Mouse (Mus musculus): ENCODE measurements around the gene 1700013G24Rik.
A peak's percentile ranks its signal among the peaks of the same experiment; 100 is the strongest.

Gene 1700013G24Rik

GRCm38 (mm10) chr4:137456581-137456980 lies 3.5 kb downstream of the 1700013G24Rik start:
- no peak for DNase-seq (ENCODE audit: low spot score in 2 of 2)

GRCm38 (mm10) chr4:137457292-137457691 lies 4.2 kb downstream of the 1700013G24Rik start:
- no peak for DNase-seq (ENCODE audit: low spot score in 2 of 2)

GRCm38 (mm10) chr4:137458310-137458709 lies 5.2 kb downstream of the 1700013G24Rik start:
- DNase-seq (ENCODE audit: low spot score in 2 of 2): no peak

GRCm38 (mm10) chr4:137458861-137459260 lies 5.8 kb downstream of the 1700013G24Rik start:
- DNase-seq (ENCODE audit: low spot score in 2 of 2): no peak

- no peak for DNase-seq (ENCODE audit: low spot score in 2 of 2)
These were observed 7.6 kb downstream of the 1700013G24Rik start for GRCm38 (mm10) chr4:137460676-137461075.

- no peak for DNase-seq (ENCODE audit: low spot score in 2 of 2)
These were observed 8.1 kb downstream of the 1700013G24Rik start for GRCm38 (mm10) chr4:137461217-137461616.

- no peak for DNase-seq (ENCODE audit: low spot score in 2 of 2)
These were observed 9.1 kb downstream of the 1700013G24Rik start for GRCm38 (mm10) chr4:137461981-137462690.

- DNase-seq (ENCODE audit: low spot score in 2 of 2): no peak
These were observed 12.2 kb downstream of the 1700013G24Rik start for GRCm38 (mm10) chr4:137465125-137465787.

GRCm38 (mm10) chr4:137466991-137467390 lies 13.9 kb downstream of the 1700013G24Rik start:
- no peak for DNase-seq (ENCODE audit: low spot score in 2 of 2)

GRCm38 (mm10) chr4:137467525-137467924 lies 14.4 kb downstream of the 1700013G24Rik start:
- DNase-seq (ENCODE audit: low spot score in 2 of 2): no peak

- DNase-seq (ENCODE audit: low spot score in 2 of 2): peak; percentile 79 to 87
These were observed 15.4 kb downstream of the 1700013G24Rik start, which contains the start of gene Hspg2 for GRCm38 (mm10) chr4:137468260-137469080. Gene Hspg2 (plus strand): TSS chr4:137468769.

GRCm38 (mm10) chr4:137469081-137469844 lies 16.2 kb downstream of the 1700013G24Rik start:
- no peak for DNase-seq (ENCODE audit: low spot score in 2 of 2)

GRCm38 (mm10) chr4:137469845-137470692 lies 17.0 kb downstream of the 1700013G24Rik start:
- DNase-seq (ENCODE audit: low spot score in 2 of 2): no peak

GRCm38 (mm10) chr4:137470701-137471317 lies 17.7 kb downstream of the 1700013G24Rik start:
- DNase-seq (ENCODE audit: low spot score in 2 of 2): no peak

- DNase-seq (ENCODE audit: low spot score in 2 of 2): no peak
These were observed 18.2 kb downstream of the 1700013G24Rik start for GRCm38 (mm10) chr4:137471326-137471725.

GRCm38 (mm10) chr4:137473240-137473639 lies 20.2 kb downstream of the 1700013G24Rik start:
- no peak for DNase-seq (ENCODE audit: low spot score in 2 of 2)

GRCm38 (mm10) chr4:137473701-137474388 lies 20.8 kb downstream of the 1700013G24Rik start:
- DNase-seq (ENCODE audit: low spot score in 2 of 2): no peak

GRCm38 (mm10) chr4:137474694-137475093 lies 21.6 kb downstream of the 1700013G24Rik start:
- DNase-seq (ENCODE audit: low spot score in 2 of 2): no peak

GRCm38 (mm10) chr4:137475271-137476050 lies 22.4 kb downstream of the 1700013G24Rik start:
- DNase-seq (ENCODE audit: low spot score in 2 of 2): no peak
